Mouse (Mus musculus): ENCODE measurements around the gene Id3. TPM values are rescaled to one million over a fixed set of nuclear protein-coding genes. Genes with fewer than 3 reads are reported as not detected.

Id3 gene
- polyA plus RNA-seq, 1 experiment from 2014 or later = 206 TPM

DNA sequence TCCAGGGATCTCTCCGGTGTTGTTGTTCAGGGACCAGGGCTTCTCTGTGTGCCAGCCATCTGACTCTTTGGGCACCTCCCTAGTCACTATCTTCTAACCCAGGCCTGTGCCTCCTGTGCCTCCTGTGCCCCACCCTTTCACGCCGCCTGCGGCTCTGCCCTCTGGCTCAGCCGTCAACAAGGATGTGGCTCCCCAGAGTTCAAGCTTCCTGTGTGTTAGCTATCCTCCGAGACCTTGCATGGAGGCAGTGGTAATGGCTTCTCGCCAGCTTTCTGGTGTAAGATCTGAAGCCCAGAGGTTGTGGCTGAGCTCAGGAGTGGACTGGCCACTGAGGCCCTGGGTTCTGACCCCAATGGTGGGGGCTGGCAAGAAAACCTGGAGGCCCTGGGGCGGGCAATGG lies 46.6 kb downstream of the Id3 start:
- no peaks in the 10 kb centered on the region for H3K36me3 ChIP-seq (replicated peaks; ENCODE audit: control insufficient read depth, insufficient read depth)
- ATAC-seq (ENCODE audit: low FRiP score) (no peak), DNase-seq (ENCODE audit: low spot score) (no peak)
- no peaks in the 10 kb centered on the region for H3K4me1 ChIP-seq (replicated peaks; ENCODE audit: control insufficient read depth, insufficient read depth, low read length)
- H3K27ac ChIP-seq = no peak overlapping the region
- H3K4me3 ChIP-seq (replicated peaks; ENCODE audit: low read length) = no peak overlapping the region
- H3K4me2 ChIP-seq (replicated peaks) = no peak overlapping the region
- no peaks in the 10 kb centered on the region for H3K27me3 ChIP-seq (ENCODE audit: control insufficient read depth, insufficient read depth, low read length)
- no peaks in the 10 kb centered on the region for H3K9me3 ChIP-seq (ENCODE audit: control insufficient read depth, low read length)
- 89% methylated on average over 8 of the region's 8 CpGs for WGBS
- no peak overlapping the region for H3K9ac ChIP-seq

- Histone ChIP-seq H3K4me3 (replicated peaks; ENCODE audit: low read length) (no peak overlapping the region), H3K36me3 (replicated peaks; ENCODE audit: control insufficient read depth, insufficient read depth) (no peaks in the 10 kb centered on the region), H3K4me1 (replicated peaks; ENCODE audit: control insufficient read depth, insufficient read depth, low read length) (no peaks in the 10 kb centered on the region), H3K4me2 (replicated peaks) (no peak overlapping the region), H3K9me3 (ENCODE audit: control insufficient read depth, low read length) (no peaks in the 10 kb centered on the region), H3K9ac (no peak overlapping the region), H3K27ac (no peak overlapping the region), H3K27me3 (ENCODE audit: control insufficient read depth, insufficient read depth, low read length) (no peaks in the 10 kb centered on the region)
- 86% methylated on average over 3 of the region's 3 CpGs for WGBS
- DNase-seq (ENCODE audit: low spot score) (no peak), ATAC-seq (ENCODE audit: low FRiP score) (no peak)
Observed at GRCm38 (mm10) chr4:136193571-136193970, 50.3 kb downstream of the Id3 start.

GRCm38 (mm10) chr4:136195029-136195428 lies 51.7 kb downstream of the Id3 start:
- no peak for ATAC-seq (ENCODE audit: low FRiP score)
- DNase-seq (ENCODE audit: low spot score) = no peak
- H3K27me3 ChIP-seq (ENCODE audit: control insufficient read depth, insufficient read depth, low read length) = no peaks in the 10 kb centered on the region
- no peaks in the 10 kb centered on the region for H3K9me3 ChIP-seq (ENCODE audit: control insufficient read depth, low read length)
- no peaks in the 10 kb centered on the region for H3K36me3 ChIP-seq (replicated peaks; ENCODE audit: control insufficient read depth, insufficient read depth)
- no peak overlapping the region for H3K4me3 ChIP-seq (replicated peaks; ENCODE audit: low read length)
- WGBS = 69% methylated on average over 7 of the region's 7 CpGs
- no peak overlapping the region for H3K27ac ChIP-seq
- no peak overlapping the region for H3K9ac ChIP-seq
- H3K4me1 ChIP-seq (replicated peaks; ENCODE audit: control insufficient read depth, insufficient read depth, low read length) = no peaks in the 10 kb centered on the region
- no peak overlapping the region for H3K4me2 ChIP-seq (replicated peaks)

Other genes starting within 250 kb of the Id3 start
- 0.13 and 0.17 TPM in 2 replicates for gene Cnr2, start 248.1 kb upstream of the Id3 start, polyA plus RNA-seq (2014; fragmentation: Nextera tagmentation; extraction: Ambion mirVana)
- gene Fuca1, start 222.8 kb upstream of the Id3 start, polyA plus RNA-seq (2014; fragmentation: Nextera tagmentation; extraction: Ambion mirVana) = 68.8 and 72.0 TPM in 2 replicates
- 60.3 and 63.3 TPM in 2 replicates for gene Hmgcl, start 197.0 kb upstream of the Id3 start, polyA plus RNA-seq (2014; fragmentation: Nextera tagmentation; extraction: Ambion mirVana)
- 41.9 and 42.9 TPM in 2 replicates for gene Gale, start 179.8 kb upstream of the Id3 start, polyA plus RNA-seq (2014; fragmentation: Nextera tagmentation; extraction: Ambion mirVana)
- 183 and 191 TPM in 2 replicates for gene Lypla2, start 170.9 kb upstream of the Id3 start, polyA plus RNA-seq (2014; fragmentation: Nextera tagmentation; extraction: Ambion mirVana)
- gene Pithd1, start 156.2 kb upstream of the Id3 start, polyA plus RNA-seq (2014; fragmentation: Nextera tagmentation; extraction: Ambion mirVana) = 60.7 and 65.5 TPM in 2 replicates
- 31.1 and 33.3 TPM in 2 replicates for gene Eloa, start 121.7 kb upstream of the Id3 start, polyA plus RNA-seq (2014; fragmentation: Nextera tagmentation; extraction: Ambion mirVana)
- gene Rpl11, start 90.1 kb upstream of the Id3 start, polyA plus RNA-seq (2014; fragmentation: Nextera tagmentation; extraction: Ambion mirVana) = 264 and 303 TPM in 2 replicates
- gene E2f2, start 28.9 kb downstream of the Id3 start, polyA plus RNA-seq (2014; fragmentation: Nextera tagmentation; extraction: Ambion mirVana) = 1.2 and 1.3 TPM in 2 replicates
- 4.9 TPM in 2 replicates for gene Asap3, start 62.9 kb downstream of the Id3 start, polyA plus RNA-seq (2014; fragmentation: Nextera tagmentation; extraction: Ambion mirVana)
- 1.2 and 2.0 TPM in 2 replicates for gene Tcea3, start 104.2 kb downstream of the Id3 start, polyA plus RNA-seq (2014; fragmentation: Nextera tagmentation; extraction: Ambion mirVana)
- 39.8 and 48.8 TPM in 2 replicates for gene Zfp46, start 141.2 kb downstream of the Id3 start, polyA plus RNA-seq (2014; fragmentation: Nextera tagmentation; extraction: Ambion mirVana)
- gene Hnrnpr, start 167.4 kb downstream of the Id3 start, polyA plus RNA-seq (2014; fragmentation: Nextera tagmentation; extraction: Ambion mirVana) = 155 and 177 TPM in 2 replicates

Data from hindbrain, embryonic 14.5 days (tissue).